Mouse (Mus musculus) CD4-positive, CD25-positive, alpha-beta regulatory T cell, adult 9 weeks (primary cell): Measurements from ENCODE around the gene Prdm16. TPM values are rescaled to one million over a fixed set of nuclear protein-coding genes. Genes with fewer than 3 reads are reported as not detected.

Source experiments
- polyA plus RNA-seq: library from polyadenylated mRNA; unstranded; fragments of 100-300 nt; shearing (Covaris generic); gene quantifications from one replicate; pipeline ENCODE4 v1.2.1, GENCODE M21; 2017

Prdm16 gene
- 8.3 TPM for polyA plus RNA-seq

DNA sequence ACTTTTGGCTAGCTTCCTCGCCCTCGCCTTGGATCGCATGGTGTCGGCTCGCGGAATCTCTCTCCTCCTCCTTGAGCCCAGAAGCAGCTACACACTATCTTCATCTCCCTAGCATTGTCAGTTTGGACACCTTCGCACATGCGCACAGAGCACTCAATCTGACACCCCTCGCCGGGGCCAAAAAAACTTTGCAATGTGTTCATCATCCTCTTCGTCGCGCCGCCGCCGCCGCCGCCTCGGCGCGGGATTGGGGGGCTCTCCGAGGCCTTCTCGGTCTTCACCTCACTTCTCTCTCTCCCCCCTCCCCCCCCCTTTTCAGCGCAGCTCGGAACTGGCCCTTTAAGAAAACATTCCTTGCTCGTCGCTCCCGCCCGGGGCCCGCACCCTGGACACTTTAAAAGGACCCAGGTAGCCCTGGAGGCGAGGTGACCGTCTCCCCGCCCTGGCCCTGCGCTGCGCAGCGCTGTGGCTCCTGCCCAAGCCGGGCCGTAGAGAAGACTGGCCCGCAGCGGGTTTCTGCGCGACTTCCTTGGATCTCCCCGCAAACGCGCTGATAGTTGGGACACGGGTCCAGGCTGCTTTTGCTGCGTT is at the start of gene Prdm16:
TSS of gene Prdm16 (minus strand) at position 153 of the 591 bp plus-strand sequence.

DNA sequence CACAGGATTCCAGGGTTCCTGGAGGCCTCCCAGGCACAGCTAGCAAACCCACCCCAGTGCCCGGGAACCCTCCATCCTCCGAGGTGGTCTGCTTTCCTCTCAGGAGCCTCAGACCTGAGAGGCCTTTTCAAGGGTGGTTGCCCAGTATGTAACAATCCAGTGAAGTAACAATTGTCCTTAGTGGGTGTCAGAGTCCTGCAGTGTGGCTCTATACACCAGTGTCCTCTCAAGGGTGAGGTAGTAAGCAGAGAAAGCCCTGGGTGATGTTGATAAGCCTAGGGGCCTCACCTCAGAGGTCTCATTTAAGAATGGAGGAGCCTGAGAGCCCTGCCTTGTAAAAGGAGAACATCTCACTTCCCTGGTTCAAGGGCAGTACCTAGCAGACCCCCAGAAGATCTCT is 31.1 kb upstream of the Prdm16 start, which contains the start of gene Actrt2:
TSS of gene Actrt2 (minus strand) at position 101 of the 400 bp plus-strand sequence.

DNA sequence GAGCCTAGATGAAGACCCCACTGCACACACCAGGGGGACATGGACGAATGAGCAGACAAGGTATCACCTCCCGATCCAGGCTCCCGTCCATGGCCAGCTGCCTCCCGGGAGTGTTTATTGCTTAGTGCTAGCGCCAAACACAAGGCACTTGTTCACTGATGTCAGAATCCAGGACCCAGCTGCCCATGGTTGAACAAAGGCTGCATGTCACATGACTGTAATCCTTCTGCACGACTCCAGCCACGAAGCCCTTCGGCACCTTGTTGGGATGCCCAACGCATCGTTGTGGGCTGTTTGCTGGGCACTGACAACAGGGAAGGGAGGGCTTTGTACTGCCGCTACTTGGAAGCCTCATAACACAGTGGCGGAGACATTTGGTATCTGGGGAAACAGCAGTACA is 300.9 kb downstream of the Prdm16 start, which contains the start of gene B230104I21Rik:
TSS of gene B230104I21Rik (plus strand) at position 367 of the 400 bp plus-strand sequence.

DNA sequence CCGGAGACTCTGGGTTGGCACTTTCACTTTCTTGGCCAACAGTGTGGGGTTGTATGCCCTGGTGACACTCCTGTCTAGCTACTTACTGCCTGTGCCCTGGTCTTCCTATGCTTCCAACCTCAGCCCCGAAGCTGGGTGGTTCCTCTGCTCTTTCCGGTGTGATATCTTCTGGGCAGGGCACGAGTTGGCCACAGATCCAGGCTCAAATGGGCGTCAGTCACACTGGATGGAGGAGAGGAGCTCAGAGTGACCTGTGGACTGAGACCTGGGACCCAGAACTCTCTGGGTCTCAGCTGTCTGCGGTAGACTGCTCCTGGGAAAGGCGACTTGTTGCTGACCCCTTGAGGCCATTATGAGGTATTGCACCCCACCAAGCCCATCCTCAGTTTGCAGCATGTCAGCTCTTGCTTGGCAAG is 335.2 kb downstream of the Prdm16 start, which contains the start of gene Arhgef16:
TSS of gene Arhgef16 (minus strand) at position 211 of the 416 bp plus-strand sequence.

Other genes with a start within 250 kb of the Prdm16 start
- not detected for gene Actrt2, start 31.0 kb upstream of the Prdm16 start, polyA plus RNA-seq
- gene Ttc34, start 200.6 kb upstream of the Prdm16 start, polyA plus RNA-seq: not detected
- gene Mmel1, start 232.7 kb upstream of the Prdm16 start, polyA plus RNA-seq: not detected